Mouse (Mus musculus): ENCODE measurements around the gene Plcd1. TPM values are rescaled to one million over a fixed set of nuclear protein-coding genes. Genes with fewer than 3 reads are reported as not detected.
A peak's percentile ranks its signal among the peaks of the same experiment; 100 is the strongest.

Plcd1 gene
- polyA plus RNA-seq, 1 experiment from 2014 or later = 11.7 TPM

DNA sequence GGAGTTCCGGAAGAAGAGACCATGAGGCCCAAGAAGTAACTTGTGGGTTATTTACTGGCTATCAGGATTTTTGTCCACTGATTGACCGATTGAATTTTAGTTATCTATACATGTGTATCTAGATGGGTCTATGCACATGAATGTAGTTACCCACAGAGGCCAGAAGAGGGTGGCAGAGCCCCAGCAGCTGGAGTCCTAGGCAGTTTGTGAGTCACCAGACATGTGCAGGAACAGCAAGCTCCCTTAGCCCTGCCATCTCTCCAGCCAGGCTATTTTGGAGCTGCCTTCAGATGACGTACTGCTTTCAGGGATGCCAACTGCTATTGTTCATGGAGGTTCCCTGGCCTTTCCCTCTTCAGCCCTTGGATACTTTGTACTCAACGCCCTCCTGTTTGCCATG lies 14.3 kb upstream of the Plcd1 start:
- H3K9me3 ChIP-seq = no peaks in the 10 kb centered on the region
- H3K4me3 ChIP-seq = no peak overlapping the region
- ATAC-seq (replicated peaks) = no peak
- WGBS = 88% methylated on average over 4 of the region's 4 CpGs
- H3K9ac ChIP-seq (replicated peaks) = no peak overlapping the region
- no peaks in the 10 kb centered on the region for H3K27me3 ChIP-seq
- H3K36me3 ChIP-seq = no peaks in the 10 kb centered on the region
- H3K4me2 ChIP-seq (replicated peaks) = no peak overlapping the region
- H3K4me1 ChIP-seq = peaks cover 4% of the 10 kb centered on the region
- no peak overlapping the region for H3K27ac ChIP-seq (replicated peaks)

DNA sequence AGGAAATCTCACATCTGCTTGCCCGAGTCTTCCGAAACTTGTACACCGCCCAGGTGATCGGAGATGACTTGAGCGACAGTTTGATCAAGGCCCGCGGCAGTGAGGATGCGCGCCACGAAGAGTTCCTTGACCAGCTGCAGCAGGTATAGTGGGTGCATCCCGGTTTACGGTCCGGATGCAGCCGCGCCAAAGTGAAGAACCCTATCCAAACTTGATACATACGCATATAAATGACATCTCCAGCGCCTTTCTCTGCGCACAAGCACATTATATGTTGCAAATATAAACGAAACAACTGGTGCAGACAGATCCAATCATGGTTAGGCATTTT lies 9.4 kb upstream of the Plcd1 start:
- ATAC-seq (replicated peaks) = no peak
- WGBS = 3% methylated on average over 19 of the region's 19 CpGs
- Histone ChIP-seq H3K27ac (replicated peaks) (no peak overlapping the region), H3K9ac (replicated peaks) (peak overlapping the region; percentile 43), H3K27me3 (no peaks in the 10 kb centered on the region; the same call in 1 of the 2 replicates), H3K4me1 (peaks cover 8% of the 10 kb centered on the region), H3K4me3 (peak overlapping the region; percentile 62), H3K4me2 (replicated peaks) (peak overlapping the region; percentile 82), H3K9me3 (no peaks in the 10 kb centered on the region), H3K36me3 (no peaks in the 10 kb centered on the region)

DNA sequence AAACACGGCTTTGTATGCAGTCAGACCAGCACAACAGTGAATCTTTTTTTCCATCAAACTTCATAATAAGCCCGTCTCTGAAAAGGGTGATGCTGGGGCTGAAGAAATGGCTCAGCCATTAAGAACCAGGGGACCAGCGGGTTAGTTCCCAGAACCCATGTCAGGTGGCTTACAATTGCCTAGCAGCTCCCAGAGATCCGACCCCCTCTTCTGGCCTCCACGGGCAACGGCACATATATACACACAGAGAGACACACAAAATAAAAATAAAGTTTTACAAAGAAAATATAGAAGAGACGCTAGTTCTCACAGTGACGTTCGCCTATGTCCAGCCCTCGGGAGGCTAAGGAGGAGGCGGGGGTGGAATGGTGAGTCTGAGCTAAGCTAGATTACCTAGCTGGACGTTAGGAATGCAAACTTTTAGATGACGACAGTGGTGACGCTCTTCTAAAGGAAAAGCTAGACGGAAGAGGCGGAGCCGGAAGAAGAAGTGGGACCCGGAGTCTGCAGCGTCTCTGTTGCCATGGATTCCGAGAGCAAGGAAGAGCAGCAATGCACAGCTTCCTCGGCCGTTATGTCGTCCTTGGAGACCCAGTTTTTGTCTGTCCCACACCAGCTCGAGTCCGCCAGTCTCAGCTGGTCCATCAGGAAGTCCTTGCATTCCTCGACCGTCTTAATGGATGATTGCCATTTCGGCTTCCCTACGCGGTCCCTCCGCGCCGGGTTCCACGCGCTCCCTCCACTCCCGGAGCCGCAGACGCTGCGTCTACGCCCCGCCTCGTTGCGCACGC lies 8.9 kb upstream of the Plcd1 start, which contains the start of gene Dlec1:
Dlec1 (plus strand) TSS at position 487 of the 791 bp plus-strand sequence.
- peak within 1 kb of the TSS; percentile 62 for H3K4me3 ChIP-seq
- ATAC-seq (replicated peaks) = peak; percentile 94
- peak within 1 kb of the TSS; percentile 43 for H3K9ac ChIP-seq (replicated peaks)
- no peak within 1 kb of the TSS for H3K27ac ChIP-seq (replicated peaks)
- 2% methylated on average over 44 of the region's 44 CpGs for WGBS
- H3K27me3 ChIP-seq = no peaks in the 10 kb centered on the region; the same call in 1 of the 2 replicates
- peak within 1 kb of the TSS; percentile 82 for H3K4me2 ChIP-seq (replicated peaks)
- H3K36me3 ChIP-seq = no peaks in the 10 kb centered on the region
- no peaks in the 10 kb centered on the region for H3K9me3 ChIP-seq
- H3K4me1 ChIP-seq = peaks cover 8% of the 10 kb centered on the region

DNA sequence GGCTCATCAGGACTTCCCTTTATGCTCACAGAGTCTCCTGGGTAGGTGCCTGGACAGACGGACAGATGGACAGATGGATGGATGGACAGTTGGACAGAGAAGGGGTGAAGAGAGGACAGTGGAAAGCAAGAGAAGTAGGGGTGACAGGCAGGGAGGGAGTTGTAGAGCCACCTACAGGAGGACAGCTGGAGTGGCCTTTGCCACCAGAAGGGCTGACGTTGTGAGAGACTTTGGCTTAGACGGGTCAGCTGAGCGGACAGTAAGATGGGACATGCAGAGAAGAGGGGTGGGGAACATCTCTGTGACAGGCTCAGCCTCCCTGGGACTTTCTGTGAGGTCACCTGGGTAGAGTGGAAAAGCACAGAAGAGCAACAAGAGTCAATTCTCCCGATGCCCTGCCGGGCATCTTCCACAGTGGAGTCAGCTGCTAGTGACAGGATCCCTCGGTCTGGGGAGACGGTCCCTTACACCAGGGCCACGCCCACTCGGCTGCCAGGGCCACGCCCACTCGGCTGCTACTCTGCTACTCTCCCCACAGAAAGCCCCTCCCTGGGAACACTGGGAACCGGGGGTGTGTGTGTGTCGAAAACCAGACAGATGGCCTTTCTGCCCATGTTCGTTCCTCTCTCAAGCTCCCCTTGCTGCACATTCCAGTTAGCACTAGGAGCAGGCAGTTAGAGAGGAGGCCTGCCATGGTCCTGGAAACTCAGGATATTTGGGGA lies 7.0 kb upstream of the Plcd1 start:
- H3K27me3 ChIP-seq = no peaks in the 10 kb centered on the region; the same call in 1 of the 2 replicates
- H3K4me3 ChIP-seq = no peak overlapping the region
- WGBS = 18% methylated on average over 15 of the region's 15 CpGs
- no peak overlapping the region for H3K4me2 ChIP-seq (replicated peaks)
- no peak overlapping the region for H3K27ac ChIP-seq (replicated peaks)
- H3K4me1 ChIP-seq = peaks cover 8% of the 10 kb centered on the region
- H3K9ac ChIP-seq (replicated peaks) = no peak overlapping the region
- ATAC-seq (replicated peaks) = no peak
- no peaks in the 10 kb centered on the region for H3K9me3 ChIP-seq
- H3K36me3 ChIP-seq = no peaks in the 10 kb centered on the region

DNA sequence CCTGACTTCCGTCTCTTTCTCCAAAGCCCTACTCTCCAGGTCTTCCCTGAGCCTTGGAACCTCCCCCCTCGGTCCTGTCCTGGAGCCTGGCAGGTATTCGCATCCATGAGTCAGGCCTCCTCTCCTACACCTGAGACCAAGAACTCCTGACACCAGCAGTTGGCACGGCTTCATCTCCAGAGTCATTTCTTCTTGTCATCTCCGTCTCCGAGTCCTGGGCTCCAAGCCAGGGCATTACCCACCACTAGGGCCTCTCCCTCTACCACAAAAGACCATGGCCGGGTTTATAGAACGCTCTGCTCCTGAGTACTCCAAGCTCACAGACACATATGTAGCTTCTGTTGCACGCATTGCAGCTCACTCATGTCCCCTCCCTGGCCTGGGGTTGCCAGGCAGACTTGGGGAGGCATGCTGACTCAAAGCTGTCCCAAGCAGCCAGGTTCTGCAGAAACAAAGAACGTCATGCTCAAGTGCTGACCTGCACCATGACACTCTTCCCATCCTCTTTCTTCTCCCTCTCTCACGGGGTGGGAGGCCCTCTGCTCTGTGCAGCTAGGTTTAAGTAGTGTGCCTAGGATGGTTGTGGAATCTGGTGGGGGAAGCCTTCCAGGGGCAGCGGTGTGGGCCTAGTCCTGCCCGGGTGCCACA lies 1.3 kb upstream of the Plcd1 start:
- no peaks in the 10 kb centered on the region for H3K9me3 ChIP-seq
- H3K4me2 ChIP-seq (replicated peaks) = no peak overlapping the region
- H3K4me1 ChIP-seq = peaks cover 17% of the 10 kb centered on the region
- no peak overlapping the region for H3K4me3 ChIP-seq
- H3K27ac ChIP-seq (replicated peaks) = no peak overlapping the region
- peaks cover 15% of the 10 kb centered on the region; the same call in 1 of the 2 replicates for H3K27me3 ChIP-seq
- ATAC-seq (replicated peaks) = no peak
- H3K36me3 ChIP-seq = no peaks in the 10 kb centered on the region
- no peak overlapping the region for H3K9ac ChIP-seq (replicated peaks)
- 65% methylated on average over 13 of the region's 13 CpGs for WGBS

DNA sequence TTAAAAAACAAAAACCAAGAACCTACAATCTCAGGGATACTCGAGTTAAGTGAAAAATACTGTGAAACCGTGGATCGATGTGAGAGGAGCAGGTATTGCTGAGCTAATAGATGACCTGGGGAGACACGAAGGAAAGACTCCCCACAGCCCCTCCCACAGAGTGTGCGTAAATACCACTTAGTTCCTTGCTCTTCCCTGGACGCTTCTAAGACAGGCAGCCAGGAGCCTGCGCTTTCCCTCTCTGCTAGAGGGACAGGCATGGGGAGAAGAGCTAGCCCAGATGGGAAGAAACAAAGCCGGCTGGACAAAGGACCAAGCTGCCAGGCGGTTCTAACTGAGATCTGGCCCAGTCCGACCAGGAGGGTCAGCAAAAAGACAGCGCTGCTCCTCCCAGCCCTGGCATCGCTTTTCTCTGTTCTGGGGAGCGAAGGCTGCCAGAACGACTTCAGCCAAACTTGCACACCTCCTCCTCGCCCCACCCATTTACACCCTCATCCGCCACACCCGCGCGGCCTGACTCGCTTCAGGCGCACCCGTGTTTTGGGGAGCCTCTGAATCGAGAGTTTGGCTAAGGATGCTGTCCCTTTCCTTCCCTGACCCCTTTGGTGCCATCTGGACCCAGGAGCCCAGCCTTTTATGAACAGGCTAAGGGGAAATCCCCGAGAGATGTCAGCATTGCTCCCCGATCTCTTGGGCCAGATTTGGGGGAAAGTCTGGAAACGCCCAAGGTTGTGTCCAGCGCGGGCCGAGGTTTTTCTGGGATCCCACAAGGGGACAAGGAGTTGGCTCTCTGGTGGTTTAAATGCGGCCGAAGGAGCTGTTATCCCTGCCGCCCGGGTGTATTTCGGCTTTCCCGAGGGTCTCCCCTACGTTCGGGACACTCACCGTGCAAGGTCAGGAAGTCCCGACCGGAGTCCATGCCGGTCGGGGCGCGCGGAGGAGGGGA lies 556 bp downstream of the Plcd1 start:
- Histone ChIP-seq H3K27ac (replicated peaks) (no peak overlapping the region), H3K27me3 (peaks cover 15% of the 10 kb centered on the region; the same call in 1 of the 2 replicates), H3K9ac (replicated peaks) (peak overlapping the region; percentile 35), H3K4me3 (peak overlapping the region; percentile 47), H3K9me3 (no peaks in the 10 kb centered on the region), H3K4me1 (peaks cover 27% of the 10 kb centered on the region), H3K4me2 (replicated peaks) (peak overlapping the region; percentile 78), H3K36me3 (no peaks in the 10 kb centered on the region)
- ATAC-seq (replicated peaks) = no peak
- WGBS = 3% methylated on average over 45 of the region's 45 CpGs

DNA sequence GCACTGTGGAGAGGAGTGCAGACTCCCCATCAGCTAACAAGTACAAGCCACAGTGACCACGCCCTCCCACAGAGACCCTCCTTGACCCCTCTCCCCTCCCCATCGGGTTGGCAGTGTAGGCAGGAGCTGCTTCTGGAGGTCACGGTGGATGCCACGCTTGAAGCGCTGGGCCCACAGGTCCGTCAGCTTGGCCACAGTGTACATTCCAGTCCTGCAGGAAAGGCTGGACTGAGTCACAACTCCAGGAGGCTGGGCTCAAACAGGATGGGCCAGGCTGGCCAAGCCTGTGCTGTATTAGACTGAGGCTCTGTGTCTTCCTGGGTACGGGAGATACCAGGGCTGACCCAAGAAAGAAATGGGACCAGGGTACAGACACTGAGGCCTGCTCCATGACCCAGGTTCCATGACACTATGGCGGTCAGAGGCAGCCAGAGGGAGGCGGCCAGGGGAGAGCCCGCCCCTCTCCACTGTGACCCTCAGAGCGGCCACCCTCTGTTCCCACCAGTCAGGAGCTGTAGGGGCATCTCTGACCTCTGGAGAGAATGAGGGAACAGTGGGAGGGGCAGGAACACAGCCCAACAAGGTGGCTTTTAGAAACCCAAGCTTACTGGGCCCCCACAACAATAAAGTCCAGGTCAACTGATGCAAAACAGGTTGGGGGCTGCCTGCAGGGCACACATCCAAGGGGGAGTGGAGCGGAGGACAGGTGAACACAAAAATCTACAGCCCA lies 1.6 kb downstream of the Plcd1 start:
- Histone ChIP-seq H3K27ac (replicated peaks) (no peak overlapping the region), H3K4me2 (replicated peaks) (peak overlapping the region; percentile 78), H3K9ac (replicated peaks) (no peak overlapping the region), H3K9me3 (no peaks in the 10 kb centered on the region), H3K4me1 (peaks cover 27% of the 10 kb centered on the region), H3K27me3 (peaks cover 15% of the 10 kb centered on the region; the same call in 1 of the 2 replicates), H3K4me3 (peak overlapping the region; percentile 47; the same call in 1 of the 2 replicates), H3K36me3 (no peaks in the 10 kb centered on the region)
- 68% methylated on average over 12 of the region's 12 CpGs for WGBS
- ATAC-seq (replicated peaks) = no peak

DNA sequence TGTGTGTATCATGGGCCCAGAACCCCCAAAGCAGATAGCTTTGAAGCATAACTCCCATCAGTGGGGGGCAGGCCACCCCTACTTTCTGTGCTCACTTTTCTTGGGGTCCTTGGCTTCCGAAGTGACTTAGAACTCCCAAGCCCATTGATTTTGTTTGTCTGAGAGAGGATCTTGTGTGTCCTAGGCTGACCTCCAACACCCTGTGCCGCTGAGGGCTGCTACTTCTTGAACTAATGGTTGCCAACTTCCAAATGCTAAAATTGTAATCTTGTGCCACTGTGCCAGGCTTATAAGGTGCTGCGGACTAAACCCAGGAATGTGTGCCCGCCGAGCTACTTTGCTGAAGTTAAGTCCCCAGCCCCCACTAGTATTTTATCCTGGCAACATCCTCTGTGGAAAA lies 2.8 kb downstream of the Plcd1 start:
- Histone ChIP-seq H3K4me1 (peaks cover 30% of the 10 kb centered on the region), H3K4me3 (no peak overlapping the region), H3K27me3 (peaks cover 15% of the 10 kb centered on the region; the same call in 1 of the 2 replicates), H3K9me3 (no peaks in the 10 kb centered on the region), H3K27ac (replicated peaks) (no peak overlapping the region), H3K4me2 (replicated peaks) (no peak overlapping the region), H3K9ac (replicated peaks) (no peak overlapping the region), H3K36me3 (no peaks in the 10 kb centered on the region)
- ATAC-seq (replicated peaks) = no peak
- 91% methylated on average over 5 of the region's 5 CpGs for WGBS

DNA sequence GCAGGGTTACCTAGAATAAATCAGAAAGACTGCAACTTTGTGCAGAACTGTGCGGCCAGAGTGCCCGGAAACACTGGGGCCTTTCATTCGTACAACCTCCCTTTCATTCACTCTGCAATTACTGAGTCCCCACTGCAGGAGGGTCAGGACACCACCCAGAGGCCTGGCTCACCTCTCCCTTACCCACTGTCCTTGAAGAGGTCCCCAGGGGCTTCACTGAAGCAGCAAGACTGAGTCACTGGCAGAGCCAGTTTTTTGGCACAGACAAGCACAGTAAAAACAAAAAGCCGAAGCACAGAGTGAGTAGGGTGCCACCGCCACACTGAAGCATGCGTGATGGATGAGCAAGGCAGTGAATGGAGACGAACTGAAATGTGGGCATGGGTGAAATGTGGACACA lies 3.9 kb downstream of the Plcd1 start:
- no peak overlapping the region for H3K4me3 ChIP-seq
- no peak overlapping the region for H3K27ac ChIP-seq (replicated peaks)
- H3K9ac ChIP-seq (replicated peaks) = no peak overlapping the region
- H3K9me3 ChIP-seq = no peaks in the 10 kb centered on the region
- no peak overlapping the region for H3K4me2 ChIP-seq (replicated peaks)
- ATAC-seq (replicated peaks) = no peak
- 34% methylated on average over 7 of the region's 7 CpGs for WGBS
- H3K27me3 ChIP-seq = peaks cover 15% of the 10 kb centered on the region; the same call in 1 of the 2 replicates
- peaks cover 30% of the 10 kb centered on the region for H3K4me1 ChIP-seq
- no peaks in the 10 kb centered on the region for H3K36me3 ChIP-seq

DNA sequence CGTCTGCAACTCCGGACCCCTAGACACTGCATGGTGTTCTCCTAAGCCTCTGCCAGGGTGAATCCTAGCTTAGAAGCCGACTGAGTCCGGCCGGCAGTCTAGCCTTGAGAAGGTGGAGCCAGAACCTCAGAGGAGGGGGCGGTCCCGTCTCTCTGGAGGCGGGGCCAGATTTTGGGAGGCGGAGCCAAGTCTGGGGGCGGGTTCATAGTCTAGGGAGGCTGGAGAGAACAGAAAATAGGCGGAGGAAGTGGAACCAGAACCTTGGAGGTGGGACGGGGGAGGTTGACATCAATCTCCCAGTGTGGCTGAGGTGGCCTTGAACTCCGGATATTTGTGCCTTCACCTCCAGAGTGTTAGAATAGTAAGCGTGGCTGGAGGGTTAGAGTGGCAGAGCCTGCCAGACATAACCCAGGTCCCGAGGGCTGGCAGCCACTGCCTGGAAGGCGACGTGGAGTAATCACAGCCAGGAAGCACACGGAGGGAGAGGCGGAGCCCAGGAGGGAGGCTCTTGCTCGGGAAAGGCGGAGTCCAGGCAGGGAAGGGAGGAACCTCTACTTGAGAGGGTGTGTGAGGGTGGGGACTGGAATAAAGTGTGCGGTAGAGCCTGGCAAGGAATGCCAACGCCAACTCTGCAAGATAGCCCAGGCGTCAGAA lies 5.0 kb downstream of the Plcd1 start:
- 2% methylated on average over 24 of the region's 24 CpGs for WGBS
- peak overlapping the region; percentile 27 for H3K4me3 ChIP-seq
- H3K9me3 ChIP-seq = no peaks in the 10 kb centered on the region
- ATAC-seq (replicated peaks) = peak; percentile 70
- H3K27ac ChIP-seq (replicated peaks) = no peak overlapping the region
- peak overlapping the region; percentile 42 for H3K4me2 ChIP-seq (replicated peaks)
- H3K36me3 ChIP-seq = no peaks in the 10 kb centered on the region
- H3K9ac ChIP-seq (replicated peaks) = peak overlapping the region; percentile 25; the same call in 1 of the 2 replicates
- peaks cover 23% of the 10 kb centered on the region for H3K4me1 ChIP-seq
- peaks cover 15% of the 10 kb centered on the region; the same call in 1 of the 2 replicates for H3K27me3 ChIP-seq

All from forebrain, embryonic 15.5 days (tissue).